Mouse (Mus musculus): ENCODE measurements around the gene Spcs3. TPM values are rescaled to one million over a fixed set of nuclear protein-coding genes. Genes with fewer than 3 reads are reported as not detected.

Spcs3 gene
- polyA plus RNA-seq, 1 experiment from 2014 or later = 63.4 TPM

DNA sequence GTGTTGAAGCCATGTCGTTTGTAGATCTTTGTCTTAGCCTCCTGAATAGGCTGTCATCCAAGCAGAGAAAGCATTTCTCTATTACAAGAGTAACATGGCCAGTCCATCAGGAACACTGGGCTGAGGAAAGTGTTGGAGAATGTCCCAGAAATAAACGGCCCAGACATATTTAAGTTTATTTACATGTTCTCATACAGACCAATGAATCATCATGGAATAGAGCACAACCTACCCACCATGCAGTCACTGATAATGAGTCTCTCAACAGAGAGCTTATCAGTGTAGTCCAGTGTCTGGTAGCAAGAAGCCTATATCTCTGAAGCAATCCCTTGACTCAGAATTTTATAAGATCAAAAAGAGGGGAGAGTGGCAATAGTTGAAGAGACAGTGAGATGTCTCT, 24.7 kb downstream of the Spcs3 start:
- 69% methylated on average over 2 of the region's 2 CpGs for WGBS
- no peak overlapping the region for H3K27ac ChIP-seq
- ATAC-seq = no peak
- H3K4me2 ChIP-seq = no peak overlapping the region
- H3K4me3 ChIP-seq = no peak overlapping the region
- H3K9me3 ChIP-seq (replicated peaks) = no peaks in the 10 kb centered on the region
- peaks cover 6% of the 10 kb centered on the region; the same call in 1 of the 2 replicates for H3K4me1 ChIP-seq
- no peak overlapping the region for H3K9ac ChIP-seq
- no peaks in the 10 kb centered on the region for H3K27me3 ChIP-seq
- no peaks in the 10 kb centered on the region for H3K36me3 ChIP-seq (ENCODE audit: poor library complexity, severe bottlenecking)

DNA sequence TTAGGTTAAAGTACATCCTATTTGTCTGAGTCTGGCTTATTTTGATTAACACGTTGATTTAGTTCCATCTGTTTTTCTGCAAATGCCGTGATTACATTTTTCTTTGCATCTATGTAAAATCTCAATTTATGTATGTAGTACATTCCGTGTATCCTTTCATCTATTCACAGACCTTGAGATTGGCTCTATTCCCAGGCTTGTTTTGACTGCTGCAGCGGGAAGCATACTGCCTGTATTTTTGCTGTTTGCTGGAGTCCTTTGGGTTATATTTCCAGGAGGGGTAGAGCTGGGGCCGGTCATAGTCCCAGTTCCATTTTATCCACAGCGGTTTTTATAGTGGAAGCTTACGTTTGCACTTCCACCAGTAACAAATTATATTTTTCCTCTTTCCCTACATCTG, 26.7 kb downstream of the Spcs3 start:
- Histone ChIP-seq H3K4me1 (no peaks in the 10 kb centered on the region; the same call in 1 of the 2 replicates), H3K36me3 (ENCODE audit: poor library complexity, severe bottlenecking) (no peaks in the 10 kb centered on the region), H3K9ac (no peak overlapping the region), H3K27ac (no peak overlapping the region), H3K9me3 (replicated peaks) (no peaks in the 10 kb centered on the region), H3K4me2 (no peak overlapping the region), H3K4me3 (no peak overlapping the region), H3K27me3 (no peaks in the 10 kb centered on the region)
- peak; percentile 52; the same call in 1 of the 2 replicates for ATAC-seq
- 55% methylated on average over 7 of the region's 7 CpGs for WGBS

DNA sequence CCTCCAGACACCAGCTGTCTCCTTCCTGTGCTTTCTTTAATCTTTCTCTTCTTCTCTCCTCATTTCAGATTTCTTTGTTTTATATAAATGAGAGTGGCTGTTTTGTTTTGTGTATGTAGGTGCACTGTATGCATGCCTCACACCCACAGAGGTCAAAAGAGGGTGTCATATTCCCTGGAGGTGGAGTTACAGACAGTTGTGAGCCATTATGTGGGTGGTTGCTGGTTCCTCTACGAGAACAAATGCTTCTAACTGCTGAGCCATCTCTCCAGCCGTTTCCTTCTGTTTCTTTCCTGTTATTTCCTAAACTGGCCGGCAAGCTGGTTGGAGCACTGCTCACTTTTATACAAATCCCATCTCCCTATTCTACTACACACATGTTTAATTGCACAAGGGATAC, 35.9 kb downstream of the Spcs3 start:
- Histone ChIP-seq H3K27me3 (0 out of 2 replicates have a peak, but pooled peaks cover 6% of the 10 kb centered on the region), H3K9ac (no peak overlapping the region), H3K27ac (no peak overlapping the region), H3K4me1 (no peaks in the 10 kb centered on the region), H3K36me3 (ENCODE audit: poor library complexity, severe bottlenecking) (no peaks in the 10 kb centered on the region), H3K4me3 (no peak overlapping the region), H3K9me3 (replicated peaks) (no peaks in the 10 kb centered on the region), H3K4me2 (no peak overlapping the region)
- no peak for ATAC-seq
- 69% methylated on average over 3 of the region's 3 CpGs for WGBS

GRCm38 (mm10) chr8:54493110-54493509, 36.7 kb downstream of the Spcs3 start:
- no peak overlapping the region for H3K4me2 ChIP-seq
- no peak overlapping the region for H3K9ac ChIP-seq
- 0 out of 2 replicates have a peak, but pooled peaks cover 6% of the 10 kb centered on the region for H3K27me3 ChIP-seq
- H3K9me3 ChIP-seq (replicated peaks) = no peaks in the 10 kb centered on the region
- ATAC-seq = peak; percentile 36; the same call in 1 of the 2 replicates
- WGBS = 13% methylated on average over 6 of the region's 6 CpGs
- H3K4me3 ChIP-seq = no peak overlapping the region
- H3K36me3 ChIP-seq (ENCODE audit: poor library complexity, severe bottlenecking) = no peaks in the 10 kb centered on the region
- no peaks in the 10 kb centered on the region for H3K4me1 ChIP-seq
- H3K27ac ChIP-seq = no peak overlapping the region

GRCm38 (mm10) chr8:54491934-54492333, 37.9 kb downstream of the Spcs3 start:
- 85% methylated on average over 4 of the region's 4 CpGs for WGBS
- no peak for ATAC-seq
- Histone ChIP-seq H3K27me3 (0 out of 2 replicates have a peak, but pooled peaks cover 6% of the 10 kb centered on the region), H3K36me3 (ENCODE audit: poor library complexity, severe bottlenecking) (no peaks in the 10 kb centered on the region), H3K9me3 (replicated peaks) (no peaks in the 10 kb centered on the region), H3K9ac (no peak overlapping the region), H3K4me3 (no peak overlapping the region), H3K4me2 (no peak overlapping the region), H3K27ac (no peak overlapping the region), H3K4me1 (no peaks in the 10 kb centered on the region)

- Histone ChIP-seq H3K4me2 (no peak overlapping the region), H3K4me1 (no peaks in the 10 kb centered on the region), H3K27ac (no peak overlapping the region), H3K4me3 (no peak overlapping the region), H3K9ac (no peak overlapping the region), H3K27me3 (0 out of 2 replicates have a peak, but pooled peaks cover 6% of the 10 kb centered on the region), H3K36me3 (ENCODE audit: poor library complexity, severe bottlenecking) (no peaks in the 10 kb centered on the region), H3K9me3 (replicated peaks) (no peaks in the 10 kb centered on the region)
- peak; percentile 72 for ATAC-seq
- WGBS = 27% methylated on average over 6 of the region's 6 CpGs
Measured at GRCm38 (mm10) chr8:54491057-54491690, 38.6 kb downstream of the Spcs3 start.

GRCm38 (mm10) chr8:54488437-54488836, 41.4 kb downstream of the Spcs3 start:
- Histone ChIP-seq H3K9me3 (replicated peaks) (no peaks in the 10 kb centered on the region), H3K27me3 (0 out of 2 replicates have a peak, but pooled peaks cover 6% of the 10 kb centered on the region), H3K4me3 (no peak overlapping the region), H3K27ac (no peak overlapping the region), H3K9ac (no peak overlapping the region), H3K4me2 (no peak overlapping the region), H3K4me1 (no peaks in the 10 kb centered on the region), H3K36me3 (ENCODE audit: poor library complexity, severe bottlenecking) (no peaks in the 10 kb centered on the region)
- ATAC-seq = no peak
- 69% methylated on average over 4 of the region's 4 CpGs for WGBS

DNA sequence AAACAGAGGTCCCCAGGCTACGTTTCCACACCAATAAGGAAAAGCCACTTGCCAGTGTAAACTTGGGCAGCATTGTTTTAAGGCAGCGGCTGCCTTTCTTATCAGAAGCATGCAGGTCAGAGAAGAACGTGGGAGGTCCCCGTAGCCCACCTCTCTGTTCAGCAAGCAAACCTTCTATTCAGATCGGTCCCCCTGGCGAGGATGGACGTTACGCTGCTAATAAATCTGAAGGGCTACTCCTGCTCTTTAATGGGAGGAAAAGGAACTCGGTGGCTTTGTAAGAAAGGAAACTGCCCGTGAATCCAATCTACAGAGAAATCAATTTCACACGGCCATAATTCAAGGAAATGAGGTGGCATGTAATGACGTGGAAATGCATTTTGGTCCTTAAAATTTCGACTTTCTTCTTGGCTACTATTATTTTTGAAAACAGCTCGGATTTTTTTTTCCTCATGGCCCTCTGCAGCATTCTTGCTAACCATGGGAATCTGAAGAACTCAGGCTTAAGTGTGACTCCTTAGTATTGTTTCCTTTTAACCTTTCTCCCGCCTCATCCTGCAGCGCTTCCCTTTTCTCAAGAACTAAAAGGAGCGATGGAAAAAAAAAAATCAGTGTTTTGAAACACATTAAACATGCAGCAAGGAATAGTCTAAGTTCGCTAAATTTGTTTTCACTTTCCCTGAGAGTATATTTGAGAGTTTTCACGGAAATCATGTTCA, 43.1 kb downstream of the Spcs3 start:
- Histone ChIP-seq H3K4me2 (peak overlapping the region; percentile 5; the same call in 1 of the 2 replicates), H3K27ac (no peak overlapping the region), H3K9me3 (replicated peaks) (no peaks in the 10 kb centered on the region), H3K36me3 (ENCODE audit: poor library complexity, severe bottlenecking) (no peaks in the 10 kb centered on the region), H3K4me3 (no peak overlapping the region), H3K9ac (no peak overlapping the region), H3K4me1 (no peaks in the 10 kb centered on the region), H3K27me3 (0 out of 2 replicates have a peak, but pooled peaks cover 3% of the 10 kb centered on the region)
- no peak for ATAC-seq
- WGBS = 37% methylated on average over 19 of the region's 19 CpGs

Other genes with a start within 250 kb of the Spcs3 start
- 6.0 and 6.9 TPM in 2 replicates for gene Asb5, start 418 bp downstream of the Spcs3 start, polyA plus RNA-seq (2015; fragmentation: Nextera tagmentation; extraction: Ambion mirVana)
- not detected in 2 replicates for gene Spata4, start 70.8 kb upstream of the Spcs3 start, polyA plus RNA-seq (2015; fragmentation: Nextera tagmentation; extraction: Ambion mirVana)